Mouse (Mus musculus): ENCODE results near the gene Lmtk3. TPM values are rescaled to one million over a fixed set of nuclear protein-coding genes. Genes with fewer than 3 reads are reported as not detected.

Gene Lmtk3
- polyA plus RNA-seq, 2 experiments: 1.8 to 46.2 TPM

- H3K27ac ChIP-seq (replicated peaks; ENCODE audit: low read depth, low read length): no peak overlapping the region
- ATAC-seq (ENCODE audit: low FRiP score, low read depth): no peak
- TF ChIP-seq POLR2A (IDR thresholded peaks at IDR 0.05; ENCODE audit: borderline replicate concordance, extremely low read depth, insufficient read depth, insufficient read length): no peak
Observed at GRCm38 (mm10) chr7:45782271-45782670, 1.3 kb upstream of the Lmtk3 start.

GRCm38 (mm10) chr7:45784524-45785372 lies 1.2 kb downstream of the Lmtk3 start, which contains the start of gene Sult2b1:
Gene Sult2b1 (minus strand): TSS chr7:45784669.
- peak; percentile 94 for DNase-seq (ENCODE audit: low spot score)
- Histone ChIP-seq H3K4me1 (ENCODE audit: control insufficient read depth, insufficient read depth, low read length) (peaks cover 18% of the 10 kb centered on the region), H3K27me3 (ENCODE audit: control insufficient read depth, insufficient read depth, low read length) (no peaks in the 10 kb centered on the region), H3K4me2 (replicated peaks; ENCODE audit: low read depth, low read length, severe bottlenecking) (peak within 1 kb of the TSS; percentile 95), H3K4me3 (replicated peaks; ENCODE audit: low read length) (peak within 1 kb of the TSS; percentile 83), H3K27ac (replicated peaks; ENCODE audit: low read depth, low read length) (peak within 1 kb of the TSS; percentile 48), H3K9me3 (ENCODE audit: control insufficient read depth, low read length) (no peaks in the 10 kb centered on the region), H3K36me3 (ENCODE audit: control insufficient read depth, insufficient read depth, low read length) (peaks cover 18% of the 10 kb centered on the region), H3K9ac (ENCODE audit: low read depth, low read length, severe bottlenecking) (peak within 1 kb of the TSS; percentile 66)
- 26% methylated on average over 18 of the region's 20 CpGs for WGBS
- peak; percentile 69 for ATAC-seq (ENCODE audit: low FRiP score, low read depth)
- TF ChIP-seq POLR2A (IDR thresholded peaks at IDR 0.05; ENCODE audit: borderline replicate concordance, extremely low read depth, insufficient read depth, insufficient read length): no peak

More at GRCm38 (mm10) chr7:45782271-45782670, 1.3 kb upstream of the Lmtk3 start:
- WGBS: 63% methylated on average over 4 of the region's 4 CpGs
- DNase-seq (ENCODE audit: low spot score): no peak
- H3K4me2 ChIP-seq (replicated peaks; ENCODE audit: low read depth, low read length, severe bottlenecking): no peak overlapping the region
- no peaks in the 10 kb centered on the region for H3K36me3 ChIP-seq (ENCODE audit: control insufficient read depth, insufficient read depth, low read length)
- H3K27me3 ChIP-seq (ENCODE audit: control insufficient read depth, insufficient read depth, low read length): no peaks in the 10 kb centered on the region
- no peak overlapping the region for H3K9ac ChIP-seq (ENCODE audit: low read depth, low read length, severe bottlenecking)
- H3K4me3 ChIP-seq (replicated peaks; ENCODE audit: low read length): no peak overlapping the region
- H3K9me3 ChIP-seq (ENCODE audit: control insufficient read depth, low read length): no peaks in the 10 kb centered on the region
- H3K4me1 ChIP-seq (ENCODE audit: control insufficient read depth, insufficient read depth, low read length): peaks cover 18% of the 10 kb centered on the region

- no peak for TF ChIP-seq POLR2A (IDR thresholded peaks at IDR 0.05; ENCODE audit: borderline replicate concordance, extremely low read depth, insufficient read depth, insufficient read length)
- Histone ChIP-seq H3K36me3 (ENCODE audit: control insufficient read depth, insufficient read depth, low read length) (peaks cover 26% of the 10 kb centered on the region), H3K4me2 (replicated peaks; ENCODE audit: low read depth, low read length, severe bottlenecking) (peak overlapping the region; percentile 95), H3K9ac (ENCODE audit: low read depth, low read length, severe bottlenecking) (peak overlapping the region; percentile 66), H3K27me3 (ENCODE audit: control insufficient read depth, insufficient read depth, low read length) (no peaks in the 10 kb centered on the region), H3K27ac (replicated peaks; ENCODE audit: low read depth, low read length) (peak overlapping the region; percentile 48; the same call in 1 of the 2 replicates), H3K4me3 (replicated peaks; ENCODE audit: low read length) (peak overlapping the region; percentile 83), H3K9me3 (ENCODE audit: control insufficient read depth, low read length) (no peaks in the 10 kb centered on the region), H3K4me1 (ENCODE audit: control insufficient read depth, insufficient read depth, low read length) (peaks cover 18% of the 10 kb centered on the region)
- ATAC-seq (ENCODE audit: low FRiP score, low read depth): peak; percentile 53
- DNase-seq (ENCODE audit: low spot score): no peak
- under 1% methylated on average over 32 of the region's 42 CpGs for WGBS
Observed at GRCm38 (mm10) chr7:45785388-45786135, 2.0 kb downstream of the Lmtk3 start.

- Histone ChIP-seq H3K36me3 (ENCODE audit: control insufficient read depth, insufficient read depth, low read length) (peaks cover 32% of the 10 kb centered on the region), H3K4me2 (replicated peaks; ENCODE audit: low read depth, low read length, severe bottlenecking) (peak overlapping the region; percentile 95), H3K4me1 (ENCODE audit: control insufficient read depth, insufficient read depth, low read length) (peaks cover 18% of the 10 kb centered on the region), H3K9me3 (ENCODE audit: control insufficient read depth, low read length) (no peaks in the 10 kb centered on the region), H3K27ac (replicated peaks; ENCODE audit: low read depth, low read length) (peak overlapping the region; percentile 48; the same call in 1 of the 2 replicates), H3K4me3 (replicated peaks; ENCODE audit: low read length) (peak overlapping the region; percentile 83), H3K9ac (ENCODE audit: low read depth, low read length, severe bottlenecking) (peak overlapping the region; percentile 66), H3K27me3 (ENCODE audit: control insufficient read depth, insufficient read depth, low read length) (no peaks in the 10 kb centered on the region)
- DNase-seq (ENCODE audit: low spot score) (peak; percentile 82), ATAC-seq (ENCODE audit: low FRiP score, low read depth) (peak; percentile 71)
- no peak for TF ChIP-seq POLR2A (IDR thresholded peaks at IDR 0.05; ENCODE audit: borderline replicate concordance, extremely low read depth, insufficient read depth, insufficient read length)
- WGBS: 0% methylated on average over 14 of the region's 14 CpGs
Observed at GRCm38 (mm10) chr7:45786136-45786578, 2.6 kb downstream of the Lmtk3 start.
